Mouse (Mus musculus): ENCODE data around the gene Ptprg. TPM values are rescaled to one million over a fixed set of nuclear protein-coding genes. Genes with fewer than 3 reads are reported as not detected.
"Not testable (repeated sequence)": the region's sequence is repeated elsewhere in the genome, so short reads cannot be mapped to it uniquely, and the experiment has no call there.

Ptprg gene
- total RNA-seq, 2 experiments from 2014 or later, result 85.9 to 111 TPM

- Histone ChIP-seq H3K27ac (no peak overlapping the region), H3K4me3 (no peak overlapping the region)
- no peak for DNase-seq (ENCODE audit: extremely low spot score in 1 of 2, low spot score in 2 of 2)
- intact Hi-C loops (cut with DNase I), result no loop called here
- TF ChIP-seq CTCF (IDR thresholded peaks at IDR 0.05), result no peak
Measured at GRCm38 (mm10) chr14:12027247-12027646, 473.9 kb downstream of the Ptprg start.

- no peak; the same call in 1 of the 2 replicates for TF ChIP-seq CTCF (IDR thresholded peaks at IDR 0.05)
- no peak overlapping the region for H3K4me3 ChIP-seq
- no peak overlapping the region for H3K27ac ChIP-seq
- no peak for DNase-seq (ENCODE audit: extremely low spot score in 1 of 2, low spot score in 2 of 2)
- intact Hi-C loops (cut with DNase I), result no loop called here
Measured at GRCm38 (mm10) chr14:12029926-12030325, 476.6 kb downstream of the Ptprg start.

DNA sequence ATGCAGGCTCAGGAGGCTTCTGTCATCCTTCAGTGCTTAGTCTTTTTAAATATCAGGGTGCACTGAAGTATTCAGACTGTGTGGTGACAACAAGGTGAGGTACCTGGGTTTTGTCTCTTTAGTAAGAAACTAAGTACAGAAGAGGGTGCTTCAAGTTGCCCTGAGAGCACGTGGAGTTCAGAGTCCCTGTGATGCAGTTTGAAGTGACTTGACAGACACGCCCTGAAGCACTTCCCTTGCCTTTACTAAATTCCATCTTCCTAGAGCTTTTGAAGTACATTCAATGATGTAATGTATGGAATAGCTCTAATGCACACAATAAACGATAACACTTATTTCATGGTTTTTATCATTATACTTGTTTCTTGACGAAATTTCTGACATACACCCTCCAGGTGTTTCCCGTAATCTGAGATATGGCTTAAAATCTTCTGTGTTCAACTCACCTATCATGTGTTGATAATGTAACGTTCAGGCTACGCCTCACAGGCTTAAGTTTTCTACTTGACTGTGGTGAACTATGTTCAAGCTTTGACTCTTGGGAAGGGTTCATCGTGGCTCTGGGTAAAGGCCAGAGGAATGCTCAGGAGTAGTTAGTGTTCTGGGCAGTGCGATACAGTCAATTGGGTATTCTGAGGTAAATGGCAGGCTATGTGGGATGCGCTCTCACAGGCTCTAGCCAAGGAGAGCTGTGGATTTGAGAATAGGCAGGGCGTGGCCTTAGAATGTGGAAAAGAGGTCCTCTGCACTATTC lies 483.4 kb downstream of the Ptprg start:
- DNase-seq (ENCODE audit: extremely low spot score in 1 of 2, low spot score in 2 of 2), result no peak
- no peak overlapping the region for H3K4me3 ChIP-seq
- intact Hi-C loops (cut with DNase I), result no loop called here
- no peak for TF ChIP-seq CTCF (IDR thresholded peaks at IDR 0.05)
- no peak overlapping the region for H3K27ac ChIP-seq

DNA sequence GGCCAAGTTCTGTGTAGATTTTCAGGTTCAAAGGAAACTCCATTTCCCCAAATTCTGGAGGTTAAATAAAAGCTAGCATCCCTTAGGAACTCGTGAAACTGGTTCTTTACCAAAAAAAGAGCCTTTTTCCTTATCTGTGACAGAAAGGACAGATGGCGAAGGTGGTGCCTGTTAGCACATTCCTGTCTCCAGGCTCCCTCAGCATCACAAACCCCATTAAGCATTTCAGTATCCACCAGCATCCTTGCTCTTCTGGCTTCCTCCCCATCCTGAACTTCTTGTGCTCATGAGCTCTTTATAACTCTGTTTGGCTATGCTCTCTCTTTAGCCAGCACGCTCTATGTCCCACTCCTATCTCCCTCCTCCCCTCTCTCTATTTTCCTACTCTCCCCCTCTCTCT lies 486.4 kb downstream of the Ptprg start:
- TF ChIP-seq CTCF (IDR thresholded peaks at IDR 0.05), result no peak
- no peak for DNase-seq (ENCODE audit: extremely low spot score in 1 of 2, low spot score in 2 of 2)
- intact Hi-C loops (cut with DNase I), result no loop called here
- Histone ChIP-seq H3K4me3 (no peak overlapping the region), H3K27ac (no peak overlapping the region)

DNA sequence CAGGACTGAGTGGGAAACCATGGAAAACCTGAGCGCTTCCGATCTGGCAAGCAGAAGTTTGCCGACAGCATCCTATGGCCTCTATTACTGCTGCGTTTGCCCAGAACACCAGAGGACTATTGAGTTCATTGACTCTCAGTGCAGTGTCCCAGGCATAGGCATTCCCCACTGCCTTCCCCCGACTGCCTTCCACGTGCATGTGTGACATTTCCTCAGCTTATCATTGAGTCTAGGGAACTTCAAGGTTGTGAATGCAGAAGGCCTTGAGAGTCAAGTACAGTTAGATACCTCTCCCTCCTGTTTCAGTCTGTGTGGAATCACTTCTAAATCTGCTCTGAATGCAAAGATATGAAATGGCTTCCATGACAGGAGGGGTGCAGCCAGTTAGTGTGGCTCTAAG lies 488.2 kb downstream of the Ptprg start:
- Histone ChIP-seq H3K27ac (no peak overlapping the region), H3K4me3 (no peak overlapping the region)
- no peak for DNase-seq (ENCODE audit: extremely low spot score in 1 of 2, low spot score in 2 of 2)
- no peak for TF ChIP-seq CTCF (IDR thresholded peaks at IDR 0.05)
- intact Hi-C loops (cut with DNase I), result no loop called here

GRCm38 (mm10) chr14:12046226-12046882 lies 493.0 kb downstream of the Ptprg start:
- no peak for DNase-seq (ENCODE audit: extremely low spot score in 1 of 2, low spot score in 2 of 2)
- intact Hi-C loops (cut with DNase I), result no loop called here
- H3K27ac ChIP-seq, result no peak overlapping the region
- TF ChIP-seq CTCF (IDR thresholded peaks at IDR 0.05), result no peak
- H3K4me3 ChIP-seq, result no peak overlapping the region

- no peak for DNase-seq (ENCODE audit: extremely low spot score in 1 of 2, low spot score in 2 of 2)
- TF ChIP-seq CTCF (IDR thresholded peaks at IDR 0.05), result no peak
Measured at GRCm38 (mm10) chr14:12047637-12048036, 494.3 kb downstream of the Ptprg start.

GRCm38 (mm10) chr14:12056912-12057524 lies 503.7 kb downstream of the Ptprg start:
- DNase-seq (ENCODE audit: extremely low spot score in 1 of 2, low spot score in 2 of 2), result no peak
- Histone ChIP-seq H3K4me3 (no peak overlapping the region), H3K27ac (no peak overlapping the region)
- intact Hi-C loops (cut with DNase I), result no loop called here
- TF ChIP-seq CTCF (IDR thresholded peaks at IDR 0.05), result no peak

More at GRCm38 (mm10) chr14:12047637-12048036, 494.3 kb downstream of the Ptprg start:
- Histone ChIP-seq H3K4me3 (no peak overlapping the region), H3K27ac (no peak overlapping the region)
- intact Hi-C loops (cut with DNase I), result no loop called here

GRCm38 (mm10) chr14:12057856-12058255 lies 504.5 kb downstream of the Ptprg start:
- TF ChIP-seq CTCF (IDR thresholded peaks at IDR 0.05), result peak; percentile 37
- DNase-seq (ENCODE audit: extremely low spot score in 1 of 2, low spot score in 2 of 2), result no peak
- Histone ChIP-seq H3K27ac (no peak overlapping the region), H3K4me3 (no peak overlapping the region)
- intact Hi-C loops (cut with DNase I), result no loop called here

DNA sequence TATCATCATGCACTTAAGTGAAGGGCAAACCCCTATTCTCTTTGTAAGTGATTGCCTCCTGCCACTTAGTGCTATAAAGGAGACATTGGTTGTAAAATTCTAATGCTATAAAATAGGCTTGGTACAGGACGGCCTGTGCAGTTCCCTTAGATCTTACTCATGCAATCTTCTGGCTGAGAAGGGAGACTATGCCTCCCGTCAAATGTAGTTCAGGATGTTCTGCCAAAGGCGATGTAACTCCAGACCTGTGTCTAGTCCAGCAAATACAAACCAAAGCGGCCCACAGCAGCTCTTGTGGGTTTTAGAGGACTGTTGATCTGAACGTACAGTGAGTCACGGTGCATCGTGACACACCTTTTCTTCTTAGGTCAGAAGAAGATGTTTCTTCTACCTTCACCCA lies 505.8 kb downstream of the Ptprg start:
- Histone ChIP-seq H3K27ac (no peak overlapping the region), H3K4me3 (no peak overlapping the region)
- no peak for DNase-seq (ENCODE audit: extremely low spot score in 1 of 2, low spot score in 2 of 2)
- TF ChIP-seq CTCF (IDR thresholded peaks at IDR 0.05), result no peak
- intact Hi-C loops (cut with DNase I), result no loop called here

GRCm38 (mm10) chr14:12061313-12061712 lies 508.0 kb downstream of the Ptprg start:
- DNase-seq (ENCODE audit: extremely low spot score in 1 of 2, low spot score in 2 of 2); intact Hi-C loops (cut with DNase I); H3K4me3 ChIP-seq; H3K27ac ChIP-seq: not testable (repeated sequence)

GRCm38 (mm10) chr14:12062628-12063360 lies 509.5 kb downstream of the Ptprg start:
- peak overlapping the region; percentile 59 for H3K27ac ChIP-seq
- DNase-seq (ENCODE audit: extremely low spot score in 1 of 2, low spot score in 2 of 2), result no peak
- TF ChIP-seq CTCF (IDR thresholded peaks at IDR 0.05), result no peak
- H3K4me3 ChIP-seq, result no peak overlapping the region
- intact Hi-C loops (cut with DNase I), result no loop called here
